Mouse (Mus musculus) hematopoietic stem cell, adult 5-6 weeks (primary cell): Measurements from ENCODE around the gene Apod. TPM values are rescaled to one million over a fixed set of nuclear protein-coding genes. Genes with fewer than 3 reads are reported as not detected.

Source experiments
- ATAC-seq, 2 experiments: fragments of 125-278 bp in 1 of 2; replicated peaks in 1 of 2; 2 replicates each; pipeline ENCODE4 v1.8.0; 2016 to 2017; ENCODE audit warnings: inconsistent platforms in 2 of 2, mild to moderate bottlenecking in 2 of 2, moderate number of reproducible peaks in 2 of 2, low read depth in 1 of 2, moderate TSS enrichment in 1 of 2; ENCODE audit not compliant: low FRiP score in 2 of 2, poor library complexity in 2 of 2, severe bottlenecking in 2 of 2, insufficient read depth in 1 of 2, low TSS enrichment in 1 of 2
- total RNA-seq: library from RNA; stranded (forward); fragments of 172-1452, 232-1000 nt; gene quantifications from 2 replicates; pipeline ENCODE4 v1.2.3, GENCODE M21; 2017

Apod gene
- total RNA-seq, 1 experiment from 2014 or later = 2.0 TPM

DNA sequence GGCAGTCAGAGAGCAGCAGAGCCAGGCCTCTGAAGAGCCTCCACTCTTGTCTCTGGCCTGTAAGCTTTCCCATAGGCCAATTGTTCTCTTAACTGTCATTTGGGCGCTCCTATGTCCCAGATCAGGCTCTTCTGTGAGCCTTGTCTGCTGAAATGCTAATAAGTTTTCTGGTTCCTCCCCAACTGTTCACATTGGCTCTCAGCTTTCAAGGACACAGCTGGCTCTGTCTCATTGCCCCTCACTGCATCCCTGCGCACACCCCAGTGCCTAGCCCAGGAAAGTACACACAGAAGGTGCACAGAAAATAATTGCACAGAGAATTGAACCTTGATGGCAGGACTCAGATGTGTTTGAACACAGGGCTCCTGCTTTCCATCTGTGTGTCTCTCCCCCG is 14.7 kb downstream of the Apod start:
- no peak for ATAC-seq

DNA sequence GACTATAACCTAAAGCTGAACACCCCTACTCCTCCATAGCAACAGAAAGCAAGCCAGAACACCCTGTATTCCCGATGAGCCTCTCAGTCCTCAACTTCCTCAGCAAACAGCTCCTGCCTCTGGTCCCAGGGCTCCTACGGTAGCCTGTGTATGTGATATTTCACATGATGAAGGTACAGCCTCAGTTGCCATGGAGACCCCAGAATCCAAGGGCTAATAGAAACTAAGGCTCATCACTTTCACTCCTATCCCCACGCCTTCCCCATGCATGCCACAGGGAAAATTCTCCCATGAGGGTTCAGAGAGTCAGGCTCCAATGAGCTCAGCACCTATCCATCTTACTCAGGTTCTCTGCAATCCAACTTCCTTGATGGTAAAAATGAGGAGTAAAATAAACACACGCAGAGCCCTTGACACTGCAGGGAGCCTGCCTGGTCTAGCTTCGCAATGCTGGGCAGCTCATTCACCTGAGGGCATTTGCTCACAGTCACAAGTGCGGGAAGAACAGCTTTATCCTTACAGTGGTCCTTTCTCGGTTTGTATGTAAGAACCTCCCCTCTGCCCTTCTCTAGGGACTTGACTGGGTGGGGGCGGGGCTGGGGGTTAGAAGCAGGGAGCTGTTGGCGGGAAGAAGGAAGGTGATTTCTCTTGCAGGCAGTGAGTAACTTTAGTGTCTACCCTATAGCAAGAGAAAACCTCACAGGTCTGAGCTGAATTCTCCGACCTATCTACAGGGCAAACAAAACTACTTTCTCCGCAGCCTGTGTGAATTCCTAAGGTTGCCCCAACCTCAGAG is 15.2 kb downstream of the Apod start:
- no peak for ATAC-seq

DNA sequence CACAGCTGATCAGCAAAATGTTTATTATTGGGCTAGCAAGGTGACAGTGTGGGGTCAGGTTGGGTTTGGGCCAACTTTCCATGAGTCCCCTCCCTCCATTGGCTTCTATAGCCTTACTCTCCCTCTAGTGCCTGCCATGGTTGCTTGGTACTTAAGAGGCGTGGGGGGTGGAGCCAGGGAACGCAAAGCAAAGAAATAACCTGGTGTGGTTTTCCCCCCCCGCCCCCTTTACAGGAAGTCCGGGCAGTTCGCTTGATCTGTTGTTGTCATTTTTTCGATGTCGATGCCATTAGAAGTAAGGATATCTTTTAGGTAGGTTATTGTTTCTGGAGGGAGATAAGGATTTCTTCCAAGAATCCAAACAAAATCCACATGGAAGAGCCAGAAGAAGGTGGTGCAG is 17.5 kb downstream of the Apod start:
- no peak for ATAC-seq

- ATAC-seq = peak; percentile 31 to 34; a peak in 3 of 4 replicates
These were observed 20.8 kb downstream of the Apod start for GRCm38 (mm10) chr16:31293761-31294160.

- ATAC-seq = peak; percentile 44 to 60; a peak in 3 of 4 replicates
These were observed 23.8 kb downstream of the Apod start for GRCm38 (mm10) chr16:31290751-31291365.

- ATAC-seq = peak; percentile 85 to 91
These were observed 24.3 kb downstream of the Apod start for GRCm38 (mm10) chr16:31290281-31290680.

- no peak for ATAC-seq
These were observed 26.9 kb downstream of the Apod start for GRCm38 (mm10) chr16:31287712-31288111.

- no peak for ATAC-seq
These were observed 27.7 kb downstream of the Apod start for GRCm38 (mm10) chr16:31286801-31287488.

GRCm38 (mm10) chr16:31281981-31282380 is 32.6 kb downstream of the Apod start:
- ATAC-seq = no peak

GRCm38 (mm10) chr16:31280176-31280575 is 34.4 kb downstream of the Apod start:
- no peak for ATAC-seq

GRCm38 (mm10) chr16:31278581-31278980 is 36.0 kb downstream of the Apod start:
- no peak for ATAC-seq

DNA sequence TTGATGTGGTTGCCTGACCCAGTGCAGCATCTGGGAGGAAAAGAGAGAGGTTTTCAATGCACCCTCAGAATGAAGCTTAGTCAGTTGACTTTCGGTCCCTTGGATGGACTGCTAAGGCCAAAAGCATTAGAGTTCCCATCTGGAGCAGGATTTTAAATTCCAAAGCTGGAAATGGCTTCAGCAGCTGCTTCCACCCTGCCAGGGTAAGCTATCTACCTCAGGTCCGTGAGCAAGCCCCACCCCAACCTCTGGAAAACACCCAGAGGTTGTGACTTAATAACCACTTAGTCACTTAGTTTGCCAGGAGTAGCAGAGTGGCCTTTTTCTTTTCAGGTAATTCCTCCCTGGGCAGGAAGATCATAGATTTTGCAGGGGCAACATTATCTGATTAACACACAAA is 36.5 kb downstream of the Apod start:
- no peak for ATAC-seq

GRCm38 (mm10) chr16:31276962-31277361 is 37.6 kb downstream of the Apod start:
- no peak for ATAC-seq

DNA sequence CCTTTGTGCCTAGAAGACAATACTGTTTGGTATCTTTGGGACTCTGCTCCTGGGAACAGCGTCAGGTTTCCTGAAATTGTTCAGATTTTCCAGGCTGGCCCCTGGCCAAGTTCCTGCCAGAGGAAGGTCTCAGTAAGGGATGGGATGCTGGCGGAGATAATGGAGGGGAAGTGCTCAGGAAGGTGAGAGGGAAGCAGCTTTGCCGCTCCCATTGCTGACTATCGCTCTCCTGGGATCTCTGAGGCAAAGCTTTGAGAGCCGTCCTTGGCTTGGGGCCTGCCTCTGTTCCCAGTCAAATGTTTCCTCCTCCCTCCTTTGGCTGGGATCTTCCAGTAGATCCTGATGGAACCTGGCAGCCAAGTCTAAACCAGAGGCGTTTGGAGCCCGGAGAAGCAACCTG is 38.1 kb downstream of the Apod start:
- no peak for ATAC-seq

DNA sequence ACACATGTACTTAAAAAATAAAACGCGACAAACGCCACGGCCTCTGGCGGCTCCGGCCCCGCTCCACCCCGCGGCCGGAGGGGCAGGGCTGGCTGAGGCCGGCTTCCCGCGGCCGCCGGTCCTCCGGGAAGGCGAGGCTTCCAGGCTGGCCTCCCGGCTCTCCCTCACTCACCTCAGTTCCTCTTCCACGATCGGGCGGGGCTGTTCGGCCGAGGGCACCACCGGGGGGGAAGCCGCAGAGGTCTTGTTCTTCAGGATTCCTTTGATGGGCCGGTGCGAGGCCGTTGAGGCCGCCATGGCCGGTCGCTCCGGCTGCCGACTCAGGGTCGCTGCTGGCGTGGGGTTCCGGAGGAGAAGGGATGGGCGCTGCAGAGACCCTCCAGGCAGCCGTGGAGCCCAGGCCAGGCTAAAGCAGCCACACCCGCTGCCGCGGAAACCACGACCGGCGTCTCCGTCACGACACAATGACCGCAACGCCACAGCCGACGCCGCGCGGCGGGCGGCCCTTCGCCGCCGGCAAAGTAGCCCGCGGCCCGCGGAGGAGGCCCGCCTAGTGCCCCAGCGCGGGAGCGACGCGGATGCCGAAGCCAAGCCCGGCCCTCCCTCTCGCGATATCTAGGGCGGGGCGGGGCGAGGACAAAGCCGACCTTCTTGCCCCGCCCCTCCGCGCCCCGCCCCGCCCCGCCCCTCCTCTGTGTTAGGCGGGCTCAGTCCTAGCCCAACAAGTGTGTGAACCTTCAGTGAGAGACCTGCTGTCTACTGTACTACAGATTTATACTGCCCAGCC is 39.7 kb downstream of the Apod start, which contains the start of gene Ppp1r2:
Gene Ppp1r2, minus strand, starts transcription at position 604 of the 787 bp plus-strand sequence.
- peak; percentile 77 to 93 for ATAC-seq

DNA sequence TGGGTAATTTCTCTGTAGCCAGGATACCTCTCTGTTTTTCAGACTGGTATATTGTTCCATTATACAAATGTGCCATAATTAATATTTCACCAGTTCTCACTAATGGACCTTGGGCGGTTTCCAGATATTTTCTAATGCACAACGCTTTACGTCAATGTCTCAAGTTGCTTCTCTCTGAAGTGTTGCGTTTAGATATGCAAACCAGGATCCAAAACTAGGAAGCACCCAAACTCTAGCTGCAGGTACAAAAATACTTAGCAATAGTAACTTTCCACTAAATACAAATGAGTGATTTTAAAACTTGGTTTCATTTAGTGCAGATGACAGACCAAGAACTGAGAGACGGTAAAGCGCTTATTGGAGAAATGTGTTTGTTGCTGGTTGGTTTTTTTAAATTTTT is 40.5 kb downstream of the Apod start:
- ATAC-seq = no peak

GRCm38 (mm10) chr16:31266692-31267091 is 47.9 kb downstream of the Apod start:
- ATAC-seq = no peak
